ENCODE assay signal across 22 mouse cellular contexts in genomic region chr9:66177975-66178374, GRCm38 (mm10). TPM values are rescaled to one million over a fixed set of nuclear protein-coding genes. Genes with fewer than 3 reads are reported as not detected.
A peak's percentile ranks its signal among the peaks of the same experiment; 100 is the strongest.
DNase-seq lines count a peak whose midpoint lies in the region; ATAC-seq lines count a peak whose summit lies in the region.
"Had no signal": no experiment of that assay in that cellular context is flagged by ENCODE, and none has a peak within 500 bp of the region (broad histone marks: within the 10 kb centered on the region; RNA-seq: fewer than 3 reads in every experiment).

No protein-coding gene starts in this region.

- no peaks in the 10 kb centered on the region for H3K36me3 ChIP-seq in kidney, embryonic 15.5 days
- H3K36me3 ChIP-seq in midbrain, embryonic 10.5 days, result no peaks in the 10 kb centered on the region
- H3K36me3 ChIP-seq in midbrain, embryonic 13.5 days, result no peaks in the 10 kb centered on the region
- peaks cover 6% of the 10 kb centered on the region; the same call in 1 of the 2 replicates for H3K36me3 ChIP-seq in liver, embryonic 15.5 days (replicated peaks)
- H3K36me3 ChIP-seq: embryonic facial prominence, embryonic 13.5 days; forebrain, embryonic 12.5 days; heart, embryonic 10.5 days had no signal

- no peak overlapping the region for H3K9ac ChIP-seq in kidney, embryonic 15.5 days
- no peak overlapping the region for H3K9ac ChIP-seq in midbrain, embryonic 13.5 days (replicated peaks)
- no peak overlapping the region for H3K9ac ChIP-seq in liver, embryonic 15.5 days
- H3K9ac ChIP-seq: embryonic facial prominence, embryonic 13.5 days; forebrain, embryonic 12.5 days had no signal

- no peak overlapping the region for H3K27ac ChIP-seq in kidney, embryonic 15.5 days
- peak overlapping the region; percentile 6; the same call in 1 of the 2 replicates for H3K27ac ChIP-seq in midbrain, embryonic 10.5 days (replicated peaks)
- H3K27ac ChIP-seq in midbrain, embryonic 13.5 days, result no peak overlapping the region
- peak overlapping the region; percentile 97 for H3K27ac ChIP-seq in liver, embryonic 15.5 days (replicated peaks)
- H3K27ac ChIP-seq: embryonic facial prominence, embryonic 13.5 days; forebrain, embryonic 12.5 days; heart, embryonic 10.5 days had no signal

- no peak for ATAC-seq in kidney, embryonic 15.5 days (replicated peaks; ENCODE audit: low FRiP score)
- ATAC-seq in midbrain, embryonic 13.5 days, result no peak
- ATAC-seq in liver, embryonic 15.5 days (ENCODE audit: insufficient read depth), result no peak
- ATAC-seq: activated CD4-positive, CD25-positive, alpha-beta regulatory T cell, adult 4 months; forebrain, embryonic 16.5 days; Patski had no signal

- WGBS in kidney, embryonic 15.5 days, result 29% methylated on average over 1 of the region's 1 CpGs
- WGBS in midbrain, embryonic 10.5 days, result 7% methylated on average over 1 of the region's 1 CpGs
- WGBS in midbrain, embryonic 13.5 days, result 5% methylated on average over 1 of the region's 1 CpGs
- 39% methylated on average over 1 of the region's 1 CpGs for WGBS in liver, embryonic 15.5 days (ENCODE audit: insufficient replicate concordance)

- H3K27me3 ChIP-seq in kidney, embryonic 15.5 days, result no peaks in the 10 kb centered on the region
- no peaks in the 10 kb centered on the region for H3K27me3 ChIP-seq in midbrain, embryonic 10.5 days (ENCODE audit: low read depth, poor library complexity, severe bottlenecking)
- no peaks in the 10 kb centered on the region for H3K27me3 ChIP-seq in midbrain, embryonic 13.5 days
- no peaks in the 10 kb centered on the region for H3K27me3 ChIP-seq in liver, embryonic 15.5 days
- H3K27me3 ChIP-seq: CH12.LX; embryonic facial prominence, embryonic 13.5 days; forebrain, embryonic 12.5 days; Patski had no signal

- peaks cover 9% of the 10 kb centered on the region for H3K4me1 ChIP-seq in kidney, embryonic 15.5 days
- H3K4me1 ChIP-seq in midbrain, embryonic 10.5 days, result peaks cover 21% of the 10 kb centered on the region
- H3K4me1 ChIP-seq in midbrain, embryonic 13.5 days (replicated peaks), result no peaks in the 10 kb centered on the region
- peaks cover 93% of the 10 kb centered on the region for H3K4me1 ChIP-seq in liver, embryonic 15.5 days (replicated peaks)
- H3K4me1 ChIP-seq: forebrain, embryonic 12.5 days had no signal

- H3K4me2 ChIP-seq in kidney, embryonic 15.5 days, result no peak overlapping the region
- no peak overlapping the region for H3K4me2 ChIP-seq in midbrain, embryonic 13.5 days (replicated peaks)
- H3K4me2 ChIP-seq in liver, embryonic 15.5 days, result 0 out of 2 replicates have a peak overlapping the region, but pooled peaks have one; percentile 6
- H3K4me2 ChIP-seq: embryonic facial prominence, embryonic 13.5 days; forebrain, embryonic 12.5 days had no signal

- no peaks in the 10 kb centered on the region for H3K9me3 ChIP-seq in kidney, embryonic 15.5 days (replicated peaks)
- H3K9me3 ChIP-seq in midbrain, embryonic 10.5 days (replicated peaks), result no peaks in the 10 kb centered on the region
- no peaks in the 10 kb centered on the region for H3K9me3 ChIP-seq in midbrain, embryonic 13.5 days
- no peaks in the 10 kb centered on the region for H3K9me3 ChIP-seq in liver, embryonic 15.5 days (replicated peaks)
- H3K9me3 ChIP-seq: embryonic facial prominence, embryonic 13.5 days; forebrain, embryonic 12.5 days; heart, embryonic 10.5 days had no signal

- peak; percentile 33 for DNase-seq in kidney, adult 9 months
- DNase-seq in midbrain, embryonic 10.5 days (ENCODE audit: low spot score), result no peak
- DNase-seq in right cerebral cortex, postnatal 36 days (ENCODE audit: low spot score in 2 of 2), result no peak
- no peak for DNase-seq in urinary bladder, adult 2 months (ENCODE audit: low spot score)
- DNase-seq: adrenal gland, postnatal 25 days; cerebellum, adult 18-20 months; cerebellum, adult 9-11 months; cerebellum, postnatal 36 days; gastrocnemius, postnatal 10 days; heart, adult 18-20 months; heart, postnatal 10 days; heart, postnatal 4 days had no signal

- H3K4me3 ChIP-seq in kidney, embryonic 15.5 days (replicated peaks), result no peak overlapping the region
- H3K4me3 ChIP-seq in midbrain, embryonic 10.5 days, result no peak overlapping the region
- no peak overlapping the region for H3K4me3 ChIP-seq in midbrain, embryonic 13.5 days (replicated peaks)
- no peak overlapping the region for H3K4me3 ChIP-seq in liver, embryonic 15.5 days (replicated peaks)
- H3K4me3 ChIP-seq: embryonic facial prominence, embryonic 13.5 days; forebrain, embryonic 12.5 days; heart, embryonic 10.5 days had no signal

RNA-seq across cellular contexts. Expression of gene Dapk2, which starts 20.0 kb away (rescaled TPM):
- polyA plus RNA-seq in kidney, embryonic 15.5 days (2015; fragmentation: Nextera tagmentation; extraction: Ambion mirVana), result 4.8 and 6.5 TPM in 2 replicates
- 6.3 TPM in 2 replicates for polyA plus RNA-seq in midbrain, embryonic 10.5 days (2016; fragmentation: Nextera tagmentation; extraction: Ambion mirVana)
- 1.4 and 2.4 TPM in 2 replicates for polyA plus RNA-seq in midbrain, embryonic 13.5 days (2015; fragmentation: Nextera tagmentation; extraction: Ambion mirVana)
- 31.9 and 33.9 TPM in 2 replicates for polyA plus RNA-seq in liver, embryonic 15.5 days (2015; fragmentation: Nextera tagmentation; extraction: Ambion mirVana)
- polyA plus RNA-seq in urinary bladder, adult 2 months (2012; rRNA removed), result 6.5 and 7.0 TPM in 2 replicates

RNA-seq across cellular contexts. Expression of gene Ciao2a, which starts 51.6 kb away (rescaled TPM):
- polyA plus RNA-seq in kidney, embryonic 15.5 days (2015; fragmentation: Nextera tagmentation; extraction: Ambion mirVana), result 151 and 165 TPM in 2 replicates
- 150 and 156 TPM in 2 replicates for polyA plus RNA-seq in midbrain, embryonic 10.5 days (2016; fragmentation: Nextera tagmentation; extraction: Ambion mirVana)
- 102 and 104 TPM in 2 replicates for polyA plus RNA-seq in midbrain, embryonic 13.5 days (2015; fragmentation: Nextera tagmentation; extraction: Ambion mirVana)
- polyA plus RNA-seq in liver, embryonic 15.5 days (2015; fragmentation: Nextera tagmentation; extraction: Ambion mirVana), result 117 and 132 TPM in 2 replicates
- polyA plus RNA-seq in urinary bladder, adult 2 months (2012; rRNA removed), result 35.9 and 39.6 TPM in 2 replicates

RNA-seq across cellular contexts. Expression of gene Snx1, which starts 51.6 kb away (rescaled TPM):
- 137 and 142 TPM in 2 replicates for polyA plus RNA-seq in kidney, embryonic 15.5 days (2015; fragmentation: Nextera tagmentation; extraction: Ambion mirVana)
- polyA plus RNA-seq in midbrain, embryonic 10.5 days (2016; fragmentation: Nextera tagmentation; extraction: Ambion mirVana), result 138 and 142 TPM in 2 replicates
- 101 and 104 TPM in 2 replicates for polyA plus RNA-seq in midbrain, embryonic 13.5 days (2015; fragmentation: Nextera tagmentation; extraction: Ambion mirVana)
- polyA plus RNA-seq in liver, embryonic 15.5 days (2015; fragmentation: Nextera tagmentation; extraction: Ambion mirVana), result 62.7 and 64.8 TPM in 2 replicates
- 109 and 119 TPM in 2 replicates for polyA plus RNA-seq in urinary bladder, adult 2 months (2012; rRNA removed)

Comparison
In these comparisons a context has a peak if more than half of its experiments do, and no peak if none do; other contexts are left out.
1. H3K27ac ChIP-seq: peak in midbrain, embryonic 10.5 days (single experiment) and liver, embryonic 15.5 days (single experiment); none in kidney, embryonic 15.5 days (single experiment) and midbrain, embryonic 13.5 days (single experiment).